Mouse (Mus musculus): ENCODE measurements around the gene Pola1. TPM values are rescaled to one million over a fixed set of nuclear protein-coding genes. Genes with fewer than 3 reads are reported as not detected.
A peak's percentile ranks its signal among the peaks of the same experiment; 100 is the strongest.

The Pola1 gene
- polyA plus RNA-seq, 1 experiment from 2014 or later: 5.3 TPM

DNA sequence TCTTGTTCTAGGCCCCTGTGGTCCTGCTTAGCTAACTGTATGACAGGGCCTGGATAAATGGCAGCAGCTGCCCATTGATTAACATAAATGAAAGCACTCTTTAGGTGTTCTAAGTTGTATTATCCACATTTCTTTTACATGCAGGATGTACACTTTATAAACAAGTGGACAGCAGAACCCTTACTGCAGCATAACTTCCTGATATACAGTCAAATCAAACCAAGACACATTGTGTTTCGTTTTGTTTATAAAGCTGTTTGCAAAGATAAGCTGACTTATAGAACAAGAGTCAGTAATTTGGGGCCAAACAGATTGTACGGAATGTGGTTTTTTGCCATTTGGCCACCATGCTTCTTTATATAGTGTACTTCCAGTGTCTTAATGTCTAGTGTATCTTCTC lies 312.0 kb downstream of the Pola1 start:
- H3K27me3 ChIP-seq (ENCODE audit: insufficient read depth, low read length): no peaks in the 10 kb centered on the region
- no peak overlapping the region for H3K9ac ChIP-seq (replicated peaks)
- no peak overlapping the region for H3K27ac ChIP-seq (ENCODE audit: low read depth)
- peak; percentile 55 for TF ChIP-seq EP300 (IDR thresholded peaks at IDR 0.05; ENCODE audit: low read depth)
- no peak for TF ChIP-seq CTCF (IDR thresholded peaks at IDR 0.05; ENCODE audit: low read depth)
- no peak overlapping the region for H3K4me3 ChIP-seq (ENCODE audit: low read depth, low read length)
- ATAC-seq: peak; percentile 40
- WGBS (ENCODE audit: insufficient replicate concordance): 54% methylated on average over 2 of the region's 2 CpGs
- DNase-seq: no peak
- no peaks in the 10 kb centered on the region for H3K36me3 ChIP-seq (replicated peaks; ENCODE audit: insufficient read depth, low read length)
- H3K4me1 ChIP-seq (ENCODE audit: insufficient read depth): no peaks in the 10 kb centered on the region
- no peak overlapping the region for H3K4me2 ChIP-seq (ENCODE audit: low read depth, low read length)
- no peaks in the 10 kb centered on the region for H3K9me3 ChIP-seq (ENCODE audit: low read length)

DNA sequence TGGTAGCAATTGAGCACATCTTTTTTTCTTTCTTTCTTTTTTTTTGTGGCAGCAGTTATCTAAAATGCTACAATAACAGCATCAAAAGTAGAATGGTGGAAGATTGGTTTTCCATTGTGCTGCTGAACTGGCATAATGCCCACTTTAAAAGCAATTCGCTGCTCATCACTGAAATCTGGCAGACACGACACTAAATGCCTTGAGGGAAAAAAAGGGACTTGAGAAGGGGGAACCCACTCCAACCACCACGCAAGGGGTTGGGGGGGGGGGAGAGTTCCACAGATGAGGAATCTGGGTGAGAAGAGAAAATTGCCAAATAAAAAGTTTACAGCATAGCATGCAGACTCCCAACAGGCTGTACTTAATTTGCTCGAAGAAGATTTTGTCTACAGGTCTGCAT lies 314.4 kb downstream of the Pola1 start:
- H3K4me3 ChIP-seq (ENCODE audit: low read depth, low read length): no peak overlapping the region
- ATAC-seq: no peak
- no peak overlapping the region for H3K4me2 ChIP-seq (ENCODE audit: low read depth, low read length)
- H3K36me3 ChIP-seq (replicated peaks; ENCODE audit: insufficient read depth, low read length): no peaks in the 10 kb centered on the region
- H3K4me1 ChIP-seq (ENCODE audit: insufficient read depth): no peaks in the 10 kb centered on the region
- no peaks in the 10 kb centered on the region for H3K27me3 ChIP-seq (ENCODE audit: insufficient read depth, low read length)
- TF ChIP-seq EP300 (IDR thresholded peaks at IDR 0.05; ENCODE audit: low read depth): no peak
- no peak for TF ChIP-seq CTCF (IDR thresholded peaks at IDR 0.05; ENCODE audit: low read depth)
- no peaks in the 10 kb centered on the region for H3K9me3 ChIP-seq (ENCODE audit: low read length)
- no peak overlapping the region for H3K9ac ChIP-seq (replicated peaks)
- WGBS (ENCODE audit: insufficient replicate concordance): 58% methylated on average over 4 of the region's 4 CpGs
- H3K27ac ChIP-seq (ENCODE audit: low read depth): no peak overlapping the region
- no peak for DNase-seq

- H3K27ac ChIP-seq (ENCODE audit: low read depth): no peak overlapping the region
Measured at GRCm38 (mm10) chrX:93305780-93306179, 326.2 kb downstream of the Pola1 start.

GRCm38 (mm10) chrX:93301798-93302197 lies 330.2 kb downstream of the Pola1 start:
- Histone ChIP-seq H3K4me1 (ENCODE audit: insufficient read depth) (no peaks in the 10 kb centered on the region), H3K4me3 (ENCODE audit: low read depth, low read length) (no peak overlapping the region), H3K9ac (replicated peaks) (no peak overlapping the region), H3K36me3 (replicated peaks; ENCODE audit: insufficient read depth, low read length) (no peaks in the 10 kb centered on the region), H3K27ac (ENCODE audit: low read depth) (no peak overlapping the region), H3K4me2 (ENCODE audit: low read depth, low read length) (no peak overlapping the region), H3K27me3 (ENCODE audit: insufficient read depth, low read length) (peaks cover 45% of the 10 kb centered on the region), H3K9me3 (ENCODE audit: low read length) (no peaks in the 10 kb centered on the region)
- TF ChIP-seq CTCF (IDR thresholded peaks at IDR 0.05; ENCODE audit: low read depth) (no peak), EP300 (IDR thresholded peaks at IDR 0.05; ENCODE audit: low read depth) (no peak)
- no peak for DNase-seq
- ATAC-seq: no peak
- 17% methylated on average over 7 of the region's 7 CpGs for WGBS (ENCODE audit: insufficient replicate concordance)

More at GRCm38 (mm10) chrX:93305780-93306179, 326.2 kb downstream of the Pola1 start:
- DNase-seq (no peak), ATAC-seq (no peak)
- Histone ChIP-seq H3K4me2 (ENCODE audit: low read depth, low read length) (no peak overlapping the region), H3K9me3 (ENCODE audit: low read length) (no peaks in the 10 kb centered on the region), H3K4me3 (ENCODE audit: low read depth, low read length) (no peak overlapping the region), H3K27me3 (ENCODE audit: insufficient read depth, low read length) (peaks cover 7% of the 10 kb centered on the region; the same call in 1 of the 2 replicates), H3K36me3 (replicated peaks; ENCODE audit: insufficient read depth, low read length) (no peaks in the 10 kb centered on the region), H3K4me1 (ENCODE audit: insufficient read depth) (no peaks in the 10 kb centered on the region), H3K9ac (replicated peaks) (no peak overlapping the region)
- WGBS (ENCODE audit: insufficient replicate concordance): 75% methylated on average over 7 of the region's 7 CpGs
- TF ChIP-seq EP300 (IDR thresholded peaks at IDR 0.05; ENCODE audit: low read depth) (no peak), CTCF (IDR thresholded peaks at IDR 0.05; ENCODE audit: low read depth) (no peak)

GRCm38 (mm10) chrX:93300183-93300815 lies 331.7 kb downstream of the Pola1 start:
- Histone ChIP-seq H3K4me3 (ENCODE audit: low read depth, low read length) (no peak overlapping the region), H3K27ac (ENCODE audit: low read depth) (no peak overlapping the region), H3K36me3 (replicated peaks; ENCODE audit: insufficient read depth, low read length) (no peaks in the 10 kb centered on the region), H3K9me3 (ENCODE audit: low read length) (no peaks in the 10 kb centered on the region), H3K27me3 (ENCODE audit: insufficient read depth, low read length) (peaks cover 59% of the 10 kb centered on the region), H3K4me1 (ENCODE audit: insufficient read depth) (no peaks in the 10 kb centered on the region), H3K9ac (replicated peaks) (no peak overlapping the region), H3K4me2 (ENCODE audit: low read depth, low read length) (no peak overlapping the region)
- TF ChIP-seq CTCF (IDR thresholded peaks at IDR 0.05; ENCODE audit: low read depth) (no peak), EP300 (IDR thresholded peaks at IDR 0.05; ENCODE audit: low read depth) (no peak)
- ATAC-seq (no peak), DNase-seq (no peak)
- WGBS (ENCODE audit: insufficient replicate concordance): 24% methylated on average over 10 of the region's 10 CpGs

- WGBS (ENCODE audit: insufficient replicate concordance): 21% methylated on average over 6 of the region's 6 CpGs
- H3K27ac ChIP-seq (ENCODE audit: low read depth): no peak overlapping the region
- H3K27me3 ChIP-seq (ENCODE audit: insufficient read depth, low read length): peaks cover 64% of the 10 kb centered on the region
- no peak for DNase-seq
- no peaks in the 10 kb centered on the region for H3K4me1 ChIP-seq (ENCODE audit: insufficient read depth)
- 0 out of 2 replicates have a peak overlapping the region, but pooled peaks have one; percentile 39 for H3K4me3 ChIP-seq (ENCODE audit: low read depth, low read length)
- peak overlapping the region; percentile 68; the same call in 1 of the 2 replicates for H3K4me2 ChIP-seq (ENCODE audit: low read depth, low read length)
- H3K36me3 ChIP-seq (replicated peaks; ENCODE audit: insufficient read depth, low read length): no peaks in the 10 kb centered on the region
- no peak for TF ChIP-seq CTCF (IDR thresholded peaks at IDR 0.05; ENCODE audit: low read depth)
- TF ChIP-seq EP300 (IDR thresholded peaks at IDR 0.05; ENCODE audit: low read depth): no peak
- no peak for ATAC-seq
- no peak overlapping the region for H3K9ac ChIP-seq (replicated peaks)
- no peaks in the 10 kb centered on the region for H3K9me3 ChIP-seq (ENCODE audit: low read length)
Measured at GRCm38 (mm10) chrX:93299771-93300170, 332.2 kb downstream of the Pola1 start.

All from liver, postnatal 0 days (tissue).